Mouse (Mus musculus) thymus, adult 2 months (tissue): ENCODE measurements around the gene Sprr3. TPM values are rescaled to one million over a fixed set of nuclear protein-coding genes. Genes with fewer than 3 reads are reported as not detected.

Source experiments
- DNase-seq: peaks from one replicate; pipeline ENCODE4 v3.0.0; 2021
- H3K27ac ChIP-seq: fragments of 200-500 bp; 2 replicates; pipeline ENCODE4 v1.5.1; 2012; ENCODE audit warnings: low read length, control low read depth; ENCODE audit not compliant: control insufficient read depth, insufficient read depth
- H3K27me3 ChIP-seq: fragments of 200-500 bp; 2 replicates; pipeline ENCODE4 v1.6.1; 2012; ENCODE audit warnings: mild to moderate bottlenecking, low read length, moderate library complexity, mixed read lengths; ENCODE audit not compliant: control insufficient read depth, insufficient read depth
- H3K36me3 ChIP-seq: fragments of 200-500 bp; 2 replicates; pipeline ENCODE4 v1.6.1; 2012; ENCODE audit warnings: mild to moderate bottlenecking, low read length, moderate library complexity; ENCODE audit not compliant: control insufficient read depth, insufficient read depth
- H3K4me1 ChIP-seq: fragments of 200-500 bp; replicated peaks from 2 replicates; pipeline ENCODE4 v1.6.1; 2012; ENCODE audit warnings: low read length; ENCODE audit not compliant: control insufficient read depth, insufficient read depth
- H3K4me3 ChIP-seq: fragments of 200-500 bp; 2 replicates; pipeline ENCODE4 v1.5.1; 2012; ENCODE audit warnings: mild to moderate bottlenecking, low read length, control low read depth, moderate library complexity; ENCODE audit not compliant: control insufficient read depth, insufficient read depth
- CTCF ChIP-seq: fragments of 200-500 bp; IDR thresholded peaks from 2 replicates; pipeline ENCODE4 v1.5.1; 2012; ENCODE audit warnings: mild to moderate bottlenecking, control low read depth, low read length, moderate library complexity, borderline replicate concordance; ENCODE audit not compliant: control insufficient read depth, poor library complexity, insufficient read depth; ENCODE audit errors: extremely low read depth
- POLR2A ChIP-seq: fragments of 200-500 bp; IDR thresholded peaks from 2 replicates; pipeline ENCODE4 v1.6.1; 2012; ENCODE audit warnings: mild to moderate bottlenecking, low read length, control low read depth, moderate library complexity; ENCODE audit not compliant: control insufficient read depth, poor library complexity, insufficient read depth; ENCODE audit errors: extremely low read depth
- WGBS: fragments of 180-500 bp; shearing (Covaris S2); methylation state at CpG from one replicate; pipeline ENCODE4 v1.1.7; 2018; 5-methylcytosine and 5-hydroxymethylcytosine counted together
- polyA plus RNA-seq: library from polyadenylated mRNA; depleted of rRNA; stranded (reverse); fragments of >200 nt; gene quantifications from 2 replicates; pipeline ENCODE4 v1.2.3, GENCODE M21; 2012; rRNA removed

Sprr3 gene
- polyA plus RNA-seq, 1 experiment: 0.51 TPM

DNA sequence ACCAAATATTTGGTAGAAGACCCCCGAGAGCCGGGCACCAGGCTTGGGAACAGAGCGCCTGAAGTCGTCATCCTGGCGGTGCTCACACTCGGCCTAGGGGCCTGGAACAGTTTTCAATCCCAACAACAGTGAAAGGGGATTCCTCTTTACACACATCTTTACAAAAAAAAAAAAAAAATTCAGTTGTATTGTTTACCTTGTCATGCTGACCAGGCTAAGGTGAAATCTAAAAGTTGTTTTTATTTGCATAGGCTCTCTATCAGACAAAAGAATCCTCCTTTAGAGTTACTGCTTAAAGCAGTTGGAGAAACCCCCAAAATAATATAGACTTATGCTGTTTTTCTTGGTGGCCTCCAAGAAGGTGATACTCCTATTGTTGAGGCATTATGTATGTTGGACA lies 29.2 kb downstream of the Sprr3 start, which contains the start of gene Gm9774:
Gm9774 (minus strand) TSS at position 101 of the 400 bp plus-strand sequence.
- Histone ChIP-seq H3K27me3 (no peaks in the 10 kb centered on the region), H3K27ac (no peak within 1 kb of the TSS), H3K36me3 (no peaks in the 10 kb centered on the region), H3K4me3 (no peak within 1 kb of the TSS), H3K4me1 (no peaks in the 10 kb centered on the region)
- no peak for DNase-seq
- WGBS: 95% methylated on average over 6 of the region's 6 CpGs
- TF ChIP-seq POLR2A (no peak), CTCF (no peak)

DNA sequence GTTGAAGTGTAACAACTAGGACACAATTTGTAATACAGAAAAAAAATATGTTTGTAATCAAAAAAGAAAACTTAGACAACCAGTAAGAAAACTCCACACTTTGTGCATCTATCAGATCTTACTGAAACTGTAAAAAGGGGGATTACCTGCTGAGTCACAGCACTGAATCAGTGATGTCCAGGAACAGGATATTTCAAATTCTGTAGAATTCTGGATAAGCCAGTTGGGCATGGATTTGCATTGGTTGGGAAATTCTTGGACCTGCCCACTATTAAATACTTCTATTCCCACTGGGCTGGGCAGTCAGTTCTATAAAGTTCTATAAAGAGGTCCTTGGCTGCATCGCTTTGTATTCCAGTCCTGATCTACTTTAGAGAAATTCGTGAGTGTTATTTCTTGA lies 40.7 kb downstream of the Sprr3 start, which contains the start of gene Sprr2j-ps:
Sprr2j-ps (plus strand) TSS at position 301 of the 400 bp plus-strand sequence.
- 92% methylated on average over 2 of the region's 2 CpGs for WGBS
- TF ChIP-seq CTCF: no peak
- TF ChIP-seq POLR2A: no peak

DNA sequence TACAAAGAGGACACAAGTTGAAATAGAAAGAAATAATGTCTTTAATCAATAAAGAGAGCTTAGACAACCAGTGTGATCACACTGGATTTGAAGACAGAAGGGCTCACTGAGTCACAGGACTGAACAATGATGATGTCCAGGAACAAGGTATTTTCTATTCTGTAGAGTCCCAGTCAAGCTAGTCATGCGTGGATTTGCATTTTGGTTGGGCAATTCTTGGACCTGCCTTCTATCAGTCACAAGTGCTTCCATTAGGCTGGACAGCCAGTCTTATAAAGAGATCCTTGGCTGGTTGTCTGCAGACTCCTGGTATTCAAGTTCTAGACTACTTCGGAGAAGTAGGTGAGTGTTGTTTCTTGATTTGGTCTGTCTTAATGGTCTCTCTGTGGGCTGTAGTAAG lies 50.8 kb downstream of the Sprr3 start, which contains the start of gene Sprr2i:
Sprr2i (plus strand) TSS at position 301 of the 400 bp plus-strand sequence.
- Histone ChIP-seq H3K4me3 (no peak within 1 kb of the TSS), H3K27me3 (no peaks in the 10 kb centered on the region), H3K27ac (no peak within 1 kb of the TSS), H3K36me3 (no peaks in the 10 kb centered on the region), H3K4me1 (no peaks in the 10 kb centered on the region)
- no peak for TF ChIP-seq CTCF
- WGBS: 96% methylated on average over 2 of the region's 2 CpGs
- no peak for DNase-seq

More for the DNA sequence above, 40.7 kb downstream of the Sprr3 start, which contains the start of gene Sprr2j-ps:
- H3K36me3 ChIP-seq: no peaks in the 10 kb centered on the region
- no peak within 1 kb of the TSS for H3K27ac ChIP-seq
- no peaks in the 10 kb centered on the region for H3K4me1 ChIP-seq
- DNase-seq: no peak
- no peaks in the 10 kb centered on the region for H3K27me3 ChIP-seq
- H3K4me3 ChIP-seq: no peak within 1 kb of the TSS

Other genes starting within 250 kb of the Sprr3 start
- gene Sprr2a1, start 242.9 kb downstream of the Sprr3 start, polyA plus RNA-seq: 1.3 and 1.5 TPM in 2 replicates
- gene Sprr2a2, start 242.8 kb downstream of the Sprr3 start, polyA plus RNA-seq: 294 and 400 TPM in 2 replicates
- 7.0 and 8.8 TPM in 2 replicates for gene Sprr2a3, start 173.3 kb downstream of the Sprr3 start, polyA plus RNA-seq
- gene Sprr2b, start 142.1 kb downstream of the Sprr3 start, polyA plus RNA-seq: 0.42 and 0.51 TPM in 2 replicates
- gene Sprr2d, start 119.6 kb downstream of the Sprr3 start, polyA plus RNA-seq: 0.73 and 2.9 TPM in 2 replicates
- gene Sprr2e, start 106.6 kb downstream of the Sprr3 start, polyA plus RNA-seq: 0.32 and 1.4 TPM in 2 replicates
- gene Sprr2f, start 93.5 kb downstream of the Sprr3 start, polyA plus RNA-seq: 0.52 and 0.93 TPM in 2 replicates
- 0.15 TPM in 1 of 2 replicates, not detected in the other for gene Sprr2h, start 73.0 kb downstream of the Sprr3 start, polyA plus RNA-seq
- 1.8 TPM in 2 replicates for gene Sprr2i, start 50.7 kb downstream of the Sprr3 start, polyA plus RNA-seq
- 0.22 and 0.34 TPM in 2 replicates for gene Sprr2j-ps, start 40.6 kb downstream of the Sprr3 start, polyA plus RNA-seq
- gene Gm9774, start 29.3 kb downstream of the Sprr3 start, polyA plus RNA-seq: 9.9 and 12.4 TPM in 2 replicates
- not detected in 2 replicates for gene Sprr2k, start 26.1 kb downstream of the Sprr3 start, polyA plus RNA-seq
- 2.2 and 2.5 TPM in 2 replicates for gene Sprr1b, start 19.9 kb downstream of the Sprr3 start, polyA plus RNA-seq
- gene Sprr1a, start 27.2 kb upstream of the Sprr3 start, polyA plus RNA-seq: 30.1 and 34.5 TPM in 2 replicates
- gene Sprr4, start 41.8 kb upstream of the Sprr3 start, polyA plus RNA-seq: not detected in 2 replicates
- 0.82 and 1.9 TPM in 2 replicates for gene 2310046K23Rik, start 75.8 kb upstream of the Sprr3 start, polyA plus RNA-seq
- gene Ivl, start 115.0 kb upstream of the Sprr3 start, polyA plus RNA-seq: 0.26 and 0.28 TPM in 2 replicates
- 0.45 and 1.3 TPM in 2 replicates for gene Smcp, start 130.3 kb upstream of the Sprr3 start, polyA plus RNA-seq
- 0.22 TPM in 1 of 2 replicates, not detected in the other for gene 2210017I01Rik, start 148.8 kb upstream of the Sprr3 start, polyA plus RNA-seq
- not detected in 2 replicates for gene Lce6a, start 162.9 kb upstream of the Sprr3 start, polyA plus RNA-seq
- 0.42 and 0.85 TPM in 2 replicates for gene Lce1a1, start 189.6 kb upstream of the Sprr3 start, polyA plus RNA-seq
- gene Lce1b, start 198.2 kb upstream of the Sprr3 start, polyA plus RNA-seq: 0.54 and 1.1 TPM in 2 replicates
- gene Lce1a2, start 211.6 kb upstream of the Sprr3 start, polyA plus RNA-seq: 0.47 and 1.00 TPM in 2 replicates
- gene Lce1c, start 220.5 kb upstream of the Sprr3 start, polyA plus RNA-seq: 0.20 TPM in 2 replicates
- gene Lce1d, start 228.5 kb upstream of the Sprr3 start, polyA plus RNA-seq: 0.37 and 0.96 TPM in 2 replicates